Mouse (Mus musculus): ENCODE measurements around the gene Ap2a2. TPM values are rescaled to one million over a fixed set of nuclear protein-coding genes. Genes with fewer than 3 reads are reported as not detected.
"Not testable (repeated sequence)": the region's sequence is repeated elsewhere in the genome, so short reads cannot be mapped to it uniquely, and the experiment has no call there.

Gene Ap2a2
- polyA plus RNA-seq, 1 experiment from 2014 or later: 93.4 TPM

- 71% methylated on average over 7 of the region's 7 CpGs for WGBS
- Histone ChIP-seq H3K4me3 (no peak overlapping the region), H3K9me3 (no peaks in the 10 kb centered on the region), H3K27me3 (no peaks in the 10 kb centered on the region), H3K4me1 (0 out of 2 replicates have a peak, but pooled peaks cover 4% of the 10 kb centered on the region), H3K4me2 (replicated peaks) (no peak overlapping the region), H3K27ac (no peak overlapping the region), H3K9ac (no peak overlapping the region), H3K36me3 (peaks cover 4% of the 10 kb centered on the region; the same call in 1 of the 2 replicates)
- ATAC-seq (ENCODE audit: low FRiP score, low read depth): no peak
Observed at GRCm38 (mm10) chr7:141581323-141581722, 19.4 kb downstream of the Ap2a2 start.

DNA sequence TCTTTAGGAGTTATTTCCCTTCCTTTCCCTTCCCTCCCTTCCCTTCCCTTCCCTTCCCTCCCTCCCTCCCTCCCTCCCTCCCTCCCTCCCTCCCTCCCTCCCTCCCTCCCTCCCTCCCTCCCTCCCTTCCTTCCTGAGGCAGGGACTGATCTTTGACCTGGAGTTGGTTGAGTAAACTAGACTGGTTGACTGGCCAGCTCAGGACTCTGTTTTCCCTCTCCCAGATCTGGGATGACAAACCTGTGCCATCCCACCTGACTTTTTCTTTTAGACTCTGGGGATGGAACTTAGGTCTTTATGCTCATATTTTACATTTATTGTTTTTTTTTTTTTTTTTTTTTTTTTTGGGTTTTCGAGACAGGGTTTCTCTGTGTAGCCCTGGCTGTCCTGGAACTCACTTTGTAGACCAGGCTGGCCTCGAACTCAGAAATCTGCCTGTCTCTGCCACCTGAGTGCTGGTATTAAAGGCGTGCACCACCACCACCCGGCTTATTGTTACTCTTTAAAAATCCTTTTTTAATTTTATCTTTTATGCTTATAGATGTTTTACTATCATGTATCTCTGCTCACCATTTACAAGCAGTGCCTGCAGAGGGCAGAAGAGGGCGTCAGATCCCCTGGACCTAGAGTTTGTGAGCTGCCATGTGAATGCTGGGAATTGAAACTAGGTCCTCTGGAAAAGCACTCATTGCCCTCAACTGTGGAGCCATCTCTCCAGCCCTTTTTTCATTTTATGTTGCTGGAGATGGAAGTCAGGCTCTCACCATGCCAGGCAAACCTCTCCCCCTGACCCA lies 22.3 kb downstream of the Ap2a2 start:
- no peak for ATAC-seq (ENCODE audit: low FRiP score, low read depth)
- no peaks in the 10 kb centered on the region for H3K4me1 ChIP-seq
- WGBS: 85% methylated on average over 5 of the region's 5 CpGs

GRCm38 (mm10) chr7:141585288-141585687 lies 23.3 kb downstream of the Ap2a2 start:
- WGBS: 76% methylated on average over 4 of the region's 4 CpGs
- H3K27ac ChIP-seq: no peak overlapping the region
- no peak for ATAC-seq (ENCODE audit: low FRiP score, low read depth)

More for the DNA sequence above, 22.3 kb downstream of the Ap2a2 start:
- H3K9me3 ChIP-seq: no peaks in the 10 kb centered on the region
- peaks cover 13% of the 10 kb centered on the region for H3K36me3 ChIP-seq
- H3K4me2 ChIP-seq (replicated peaks): no peak overlapping the region
- no peak overlapping the region for H3K4me3 ChIP-seq
- H3K27ac ChIP-seq: no peak overlapping the region
- H3K27me3 ChIP-seq: no peaks in the 10 kb centered on the region
- no peak overlapping the region for H3K9ac ChIP-seq

GRCm38 (mm10) chr7:141585881-141586280 lies 23.9 kb downstream of the Ap2a2 start:
- no peak overlapping the region for H3K4me3 ChIP-seq
- H3K9me3 ChIP-seq: no peaks in the 10 kb centered on the region
- no peak overlapping the region for H3K9ac ChIP-seq
- 96% methylated on average over 1 of the region's 1 CpGs for WGBS
- no peak for ATAC-seq (ENCODE audit: low FRiP score, low read depth)
- no peaks in the 10 kb centered on the region for H3K27me3 ChIP-seq
- H3K27ac ChIP-seq: no peak overlapping the region
- no peaks in the 10 kb centered on the region for H3K4me1 ChIP-seq
- peaks cover 28% of the 10 kb centered on the region for H3K36me3 ChIP-seq
- H3K4me2 ChIP-seq (replicated peaks): no peak overlapping the region

More at GRCm38 (mm10) chr7:141585288-141585687, 23.3 kb downstream of the Ap2a2 start:
- no peak overlapping the region for H3K4me2 ChIP-seq (replicated peaks)
- H3K9me3 ChIP-seq: no peaks in the 10 kb centered on the region
- peaks cover 22% of the 10 kb centered on the region for H3K36me3 ChIP-seq
- H3K27me3 ChIP-seq: no peaks in the 10 kb centered on the region
- no peak overlapping the region for H3K9ac ChIP-seq
- no peak overlapping the region for H3K4me3 ChIP-seq
- H3K4me1 ChIP-seq: no peaks in the 10 kb centered on the region

- whole genome bisulfite sequencing: 89% methylated on average over 6 of the region's 6 CpGs
- H3K9ac ChIP-seq: no peak overlapping the region
- ATAC-seq (ENCODE audit: low FRiP score, low read depth): no peak
Observed at GRCm38 (mm10) chr7:141588890-141589289, 26.9 kb downstream of the Ap2a2 start.

DNA sequence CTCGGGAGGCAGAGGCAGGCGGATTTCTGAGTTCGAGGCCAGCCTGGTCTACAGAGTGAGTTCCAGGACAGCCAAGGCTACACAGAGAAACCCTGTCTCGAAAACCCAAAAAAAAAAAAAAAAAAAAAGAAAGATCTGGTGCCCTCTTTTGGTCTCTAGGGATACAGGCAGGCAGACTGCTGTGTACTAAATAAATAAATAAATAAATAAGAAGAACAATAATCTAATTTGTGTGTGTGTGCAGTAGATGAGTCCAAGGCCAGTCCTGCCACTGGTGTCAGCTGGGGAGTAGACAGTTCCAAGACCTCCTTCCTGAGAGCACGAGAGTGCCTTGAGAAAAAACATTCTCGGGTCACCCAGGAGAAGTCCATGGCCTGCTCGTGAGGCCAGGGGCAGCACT lies 28.3 kb downstream of the Ap2a2 start:
- not testable (repeated sequence) for H3K4me3 ChIP-seq; H3K27me3 ChIP-seq; H3K4me2 ChIP-seq (replicated peaks); H3K27ac ChIP-seq; H3K9me3 ChIP-seq; ATAC-seq (ENCODE audit: low FRiP score, low read depth); H3K4me1 ChIP-seq; H3K9ac ChIP-seq
- WGBS: 93% methylated on average over 6 of the region's 7 CpGs
- peaks cover 61% of the 10 kb centered on the region for H3K36me3 ChIP-seq

More at GRCm38 (mm10) chr7:141588890-141589289, 26.9 kb downstream of the Ap2a2 start:
- Histone ChIP-seq H3K9me3 (no peaks in the 10 kb centered on the region), H3K4me2 (replicated peaks) (no peak overlapping the region), H3K27me3 (no peaks in the 10 kb centered on the region), H3K36me3 (peaks cover 52% of the 10 kb centered on the region), H3K4me1 (no peaks in the 10 kb centered on the region), H3K4me3 (no peak overlapping the region), H3K27ac (no peak overlapping the region)

DNA sequence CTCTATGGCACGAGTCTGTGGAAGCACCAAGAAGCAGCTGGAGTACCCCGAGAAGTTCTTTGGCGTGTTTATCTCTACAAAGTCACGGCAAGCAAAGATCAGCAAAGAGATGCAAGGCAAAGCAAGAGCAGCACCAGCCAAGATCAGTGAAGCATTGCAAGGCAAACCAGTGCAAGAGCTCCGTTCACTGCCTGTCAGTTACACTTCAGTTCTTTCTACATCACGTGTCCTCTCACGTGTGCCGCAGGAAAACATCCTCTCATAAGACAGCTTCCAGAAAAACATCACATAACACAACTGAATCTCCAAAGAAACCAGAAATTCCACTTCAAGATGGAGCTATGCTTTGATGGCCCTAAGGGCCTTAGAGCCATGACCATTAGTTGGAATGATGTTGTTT lies 29.0 kb downstream of the Ap2a2 start:
- 95% methylated on average over 8 of the region's 8 CpGs for WGBS
- H3K27me3 ChIP-seq: no peaks in the 10 kb centered on the region
- no peak overlapping the region for H3K27ac ChIP-seq
- ATAC-seq (ENCODE audit: low FRiP score, low read depth): no peak
- H3K4me2 ChIP-seq (replicated peaks): no peak overlapping the region
- H3K36me3 ChIP-seq: peaks cover 66% of the 10 kb centered on the region
- H3K9ac ChIP-seq: no peak overlapping the region
- H3K4me1 ChIP-seq: no peaks in the 10 kb centered on the region
- H3K4me3 ChIP-seq: no peak overlapping the region
- no peaks in the 10 kb centered on the region for H3K9me3 ChIP-seq

DNA sequence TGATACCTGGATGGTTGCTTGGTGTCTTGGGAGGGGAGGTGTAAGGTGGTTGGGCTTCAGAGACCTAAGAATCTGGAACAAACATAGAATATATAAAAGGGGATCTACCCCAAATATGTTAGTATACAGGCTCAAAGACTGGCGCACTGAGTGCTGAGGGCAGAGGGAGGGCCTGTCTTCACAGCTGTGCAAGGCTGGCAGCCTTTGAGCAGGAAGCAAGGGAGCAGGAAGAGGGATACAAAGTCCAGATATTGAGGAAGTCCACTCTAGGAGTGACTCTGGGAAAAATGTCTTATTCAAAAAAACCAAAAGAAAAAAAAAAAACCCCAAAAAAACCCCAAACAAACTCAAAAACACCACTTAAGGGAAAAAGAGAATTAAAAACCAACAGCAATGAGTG lies 30.1 kb downstream of the Ap2a2 start:
- Histone ChIP-seq H3K9ac (no peak overlapping the region), H3K4me1 (no peaks in the 10 kb centered on the region), H3K9me3 (no peaks in the 10 kb centered on the region), H3K4me2 (replicated peaks) (no peak overlapping the region), H3K36me3 (peaks cover 76% of the 10 kb centered on the region), H3K27me3 (no peaks in the 10 kb centered on the region), H3K4me3 (no peak overlapping the region), H3K27ac (no peak overlapping the region)
- no peak for ATAC-seq (ENCODE audit: low FRiP score, low read depth)
- 92% methylated on average over 1 of the region's 1 CpGs for WGBS

DNA sequence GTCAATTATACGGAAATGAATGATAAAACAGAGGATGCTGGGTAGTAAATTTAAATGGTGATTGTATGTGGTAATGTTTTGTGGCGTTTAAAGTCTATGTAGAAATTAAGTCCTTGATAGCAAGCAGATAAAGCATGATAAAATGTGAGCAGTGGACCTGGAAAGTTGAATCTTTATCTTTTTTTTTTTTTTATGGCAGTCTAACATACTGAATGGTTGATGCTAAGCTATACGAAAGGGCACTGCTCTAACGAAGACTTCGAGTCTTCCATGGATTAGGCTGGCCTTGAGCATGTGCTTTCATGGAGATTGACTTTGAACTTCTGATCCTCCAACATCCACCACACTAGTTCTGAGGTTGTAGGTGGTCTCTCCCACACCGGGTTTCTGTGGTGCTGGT lies 31.1 kb downstream of the Ap2a2 start:
- Histone ChIP-seq H3K27me3 (no peaks in the 10 kb centered on the region), H3K4me2 (replicated peaks) (no peak overlapping the region), H3K36me3 (peaks cover 85% of the 10 kb centered on the region), H3K4me1 (no peaks in the 10 kb centered on the region), H3K4me3 (no peak overlapping the region), H3K27ac (no peak overlapping the region), H3K9ac (no peak overlapping the region), H3K9me3 (no peaks in the 10 kb centered on the region)
- ATAC-seq (ENCODE audit: low FRiP score, low read depth): no peak
- 93% methylated on average over 6 of the region's 6 CpGs for WGBS

DNA sequence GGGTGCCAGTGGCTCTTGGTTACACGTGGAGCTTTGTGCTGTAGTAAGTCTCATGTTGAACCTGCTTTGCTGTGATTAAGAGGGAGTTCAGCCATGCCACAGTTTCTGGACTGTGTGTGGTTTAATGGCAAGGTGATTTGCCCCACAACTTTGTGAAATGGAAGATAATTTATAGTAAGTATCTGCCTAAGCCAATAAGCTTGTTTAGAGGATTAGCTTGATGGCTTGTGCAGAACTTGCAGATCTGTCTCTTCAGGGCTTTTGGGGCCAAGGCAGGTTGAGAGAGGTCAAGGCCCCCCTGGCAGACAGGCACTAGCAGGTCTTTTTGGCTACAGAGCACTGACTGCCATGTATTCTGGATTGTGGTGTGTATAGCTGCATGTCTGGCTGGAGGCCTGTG lies 35.0 kb downstream of the Ap2a2 start:
- peaks cover 90% of the 10 kb centered on the region for H3K36me3 ChIP-seq
- H3K4me1 ChIP-seq: no peaks in the 10 kb centered on the region
- no peak overlapping the region for H3K27ac ChIP-seq
- no peak overlapping the region for H3K4me2 ChIP-seq (replicated peaks)
- ATAC-seq (ENCODE audit: low FRiP score, low read depth): no peak
- no peak overlapping the region for H3K9ac ChIP-seq
- no peak overlapping the region for H3K4me3 ChIP-seq
- WGBS: 94% methylated on average over 1 of the region's 1 CpGs
- no peaks in the 10 kb centered on the region for H3K27me3 ChIP-seq
- no peaks in the 10 kb centered on the region for H3K9me3 ChIP-seq

DNA sequence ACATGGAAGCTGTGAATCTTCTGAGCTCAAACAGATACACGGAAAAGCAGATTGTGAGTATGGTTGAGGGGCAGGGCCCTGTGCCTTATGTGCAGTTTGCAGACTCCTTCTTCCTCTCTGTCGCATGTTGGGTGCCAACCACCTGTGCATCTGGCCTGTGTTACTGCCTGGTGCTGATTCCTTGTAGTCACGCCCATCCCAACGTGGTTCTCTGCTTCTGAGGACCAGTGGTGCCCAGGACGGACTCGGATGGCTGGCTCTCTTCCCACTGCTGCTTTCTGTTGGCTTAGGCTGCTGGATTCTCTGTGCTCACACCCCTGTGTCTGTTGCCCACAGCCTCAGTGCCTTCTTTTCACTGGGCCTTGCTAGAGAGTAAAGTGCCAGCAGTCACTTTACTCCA lies 35.6 kb downstream of the Ap2a2 start:
- H3K9ac ChIP-seq: no peak overlapping the region
- no peak for ATAC-seq (ENCODE audit: low FRiP score, low read depth)
- WGBS: 97% methylated on average over 6 of the region's 6 CpGs

GRCm38 (mm10) chr7:141607717-141608116 lies 45.7 kb downstream of the Ap2a2 start:
- Histone ChIP-seq H3K4me3 (no peak overlapping the region), H3K27ac (no peak overlapping the region), H3K9ac (no peak overlapping the region), H3K9me3 (no peaks in the 10 kb centered on the region), H3K4me2 (replicated peaks) (no peak overlapping the region), H3K4me1 (peaks cover 4% of the 10 kb centered on the region; the same call in 1 of the 2 replicates), H3K27me3 (no peaks in the 10 kb centered on the region), H3K36me3 (peaks cover 91% of the 10 kb centered on the region)
- no peak for ATAC-seq (ENCODE audit: low FRiP score, low read depth)
- WGBS: 95% methylated on average over 4 of the region's 4 CpGs

More for the DNA sequence above, 35.6 kb downstream of the Ap2a2 start:
- H3K4me3 ChIP-seq: no peak overlapping the region
- H3K4me1 ChIP-seq: no peaks in the 10 kb centered on the region
- no peak overlapping the region for H3K27ac ChIP-seq
- peaks cover 90% of the 10 kb centered on the region for H3K36me3 ChIP-seq
- H3K4me2 ChIP-seq (replicated peaks): no peak overlapping the region
- H3K9me3 ChIP-seq: no peaks in the 10 kb centered on the region
- no peaks in the 10 kb centered on the region for H3K27me3 ChIP-seq

Data from limb, embryonic 13.5 days (tissue).